ENCODE assay signal across 10 mouse cellular contexts in genomic region chr8:93495330-93495729, GRCm38 (mm10). TPM values are rescaled to one million over a fixed set of nuclear protein-coding genes. Genes with fewer than 3 reads are reported as not detected.
DNase-seq lines count a peak whose midpoint lies in the region; ATAC-seq lines count a peak whose summit lies in the region.
"Had no signal": no experiment of that assay in that cellular context is flagged by ENCODE, and none has a peak within 500 bp of the region (broad histone marks: within the 10 kb centered on the region; RNA-seq: fewer than 3 reads in every experiment).

No protein-coding gene starts in this region.

- no peaks in the 10 kb centered on the region for H3K4me1 ChIP-seq in kidney, embryonic 16.5 days (ENCODE audit: insufficient read depth, low read length)

- H3K4me2 ChIP-seq in kidney, embryonic 16.5 days (replicated peaks; ENCODE audit: low read depth, low read length): no peak overlapping the region
- H3K4me2 ChIP-seq: midbrain, embryonic 12.5 days had no signal

- WGBS in kidney, embryonic 16.5 days: 23% methylated on average over 6 of the region's 6 CpGs

- peak; percentile 5 for DNase-seq in kidney, adult 11 months
- DNase-seq in R1 (ENCODE audit: low read depth, low spot score): peak; percentile 80
- peak; percentile 65 for DNase-seq in cerebellum, adult 8-10 months
- peak; percentile 36 to 53 for DNase-seq in left cerebral cortex, postnatal 10 days (ENCODE audit: extremely low spot score in 1 of 2, low spot score in 2 of 2)
- peak; percentile 72 to 81 for DNase-seq in right cerebral cortex, adult 2 months (ENCODE audit: low spot score in 2 of 2)
- DNase-seq in natural killer cell, adult 2 months (ENCODE audit: low spot score in 2 of 2): no peak

- H3K4me3 ChIP-seq in kidney, embryonic 16.5 days (ENCODE audit: low read length): no peak overlapping the region
- H3K4me3 ChIP-seq: erythroblast, embryonic 14.5 days; midbrain, embryonic 12.5 days had no signal

- no peak overlapping the region for H3K27ac ChIP-seq in kidney, embryonic 16.5 days (ENCODE audit: low read length)
- H3K27ac ChIP-seq: midbrain, embryonic 12.5 days had no signal

- H3K27me3 ChIP-seq in kidney, embryonic 16.5 days (ENCODE audit: insufficient read depth, low read length): no peaks in the 10 kb centered on the region

- no peaks in the 10 kb centered on the region for H3K36me3 ChIP-seq in kidney, embryonic 16.5 days (ENCODE audit: insufficient read depth, low read length)
- H3K36me3 ChIP-seq: midbrain, embryonic 12.5 days had no signal

- H3K9ac ChIP-seq in kidney, embryonic 16.5 days (replicated peaks; ENCODE audit: low read length): no peak overlapping the region
- H3K9ac ChIP-seq: midbrain, embryonic 12.5 days had no signal

- H3K9me3 ChIP-seq in kidney, embryonic 16.5 days (ENCODE audit: low read length): no peaks in the 10 kb centered on the region
- H3K9me3 ChIP-seq: midbrain, embryonic 12.5 days had no signal

- ATAC-seq in kidney, embryonic 16.5 days (ENCODE audit: low FRiP score, low TSS enrichment): no peak
- ATAC-seq in granulocyte monocyte progenitor cell, adult 5-6 weeks (replicated peaks; ENCODE audit: poor library complexity, severe bottlenecking): 0 out of 2 replicates have a peak, but pooled peaks have one; percentile 42

- intact Hi-C loops in left cerebral cortex, postnatal 10 days (cut with DNase I): loop anchor here (10.0 kb wide), 1 partner anchor 481 kb away; no protein-coding TSS in a partner anchor

RNA-seq across cellular contexts. Expression of gene Ces5a, which starts 40.3 kb away (rescaled TPM):
- polyA plus RNA-seq in kidney, embryonic 16.5 days (2015; fragmentation: Nextera tagmentation; extraction: Ambion mirVana): 0.07 and 0.24 TPM in 2 replicates
- not detected in 2 replicates for total RNA-seq in granulocyte monocyte progenitor cell, adult 5-6 weeks (2014; fragmentation: Nextera tagmentation)
- total RNA-seq in granulocyte monocyte progenitor cell, adult 5-6 weeks (2017): not detected in 2 replicates
- total RNA-seq in left cerebral cortex, postnatal 10 days (2021): 1 to 10 TPM; 1.1 to 1.8 TPM
- polyA plus RNA-seq: erythroblast, embryonic 14.5 days; midbrain, embryonic 12.5 days had no signal

Comparison
In these comparisons a context has a peak if more than half of its experiments do, and no peak if none do; other contexts are left out.
1. DNase-seq: peak in kidney, adult 11 months (single experiment), R1 (single experiment), cerebellum, adult 8-10 months (single experiment), left cerebral cortex, postnatal 10 days (2 of 2) and right cerebral cortex, adult 2 months (2 of 2); none in natural killer cell, adult 2 months (0 of 2).